Mouse (Mus musculus): ENCODE data around the gene Mdc1. TPM values are rescaled to one million over a fixed set of nuclear protein-coding genes. Genes with fewer than 3 reads are reported as not detected.
A peak's percentile ranks its signal among the peaks of the same experiment; 100 is the strongest.

Gene Mdc1
- polyA plus RNA-seq, 1 experiment from 2014 or later = 21.6 TPM

DNA sequence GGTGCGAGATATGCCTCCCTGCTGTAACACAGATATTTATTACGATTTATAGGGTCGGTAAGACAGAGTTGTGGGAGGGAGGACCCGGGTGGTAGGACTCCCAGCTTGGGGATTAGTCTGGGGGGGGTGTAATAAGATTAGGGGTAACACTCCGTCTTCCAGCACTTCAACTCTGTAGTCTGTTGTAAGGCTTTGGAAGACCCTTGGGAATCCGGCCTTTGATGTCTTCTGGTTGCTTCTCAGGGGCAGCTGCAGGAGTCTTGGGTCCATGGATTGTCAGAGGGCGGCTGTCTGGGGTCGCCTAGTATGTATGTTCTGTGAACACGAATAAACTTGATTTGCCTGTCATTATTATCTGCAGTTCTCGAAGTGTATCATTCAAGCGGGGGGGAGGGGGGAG lies 18.8 kb upstream of the Mdc1 start:
- DNase-seq (no peak), ATAC-seq (ENCODE audit: insufficient read depth) (peak; percentile 2; the same call in 1 of the 2 replicates)
- peak overlapping the region; percentile 61 for H3K4me3 ChIP-seq (ENCODE audit: low read depth, low read length)
- H3K27ac ChIP-seq (ENCODE audit: low read depth) = peak overlapping the region; percentile 72
- peaks cover 8% of the 10 kb centered on the region for H3K4me1 ChIP-seq (ENCODE audit: insufficient read depth)
- H3K4me2 ChIP-seq = peak overlapping the region; percentile 98
- WGBS = 4% methylated on average over 11 of the region's 11 CpGs
- H3K9ac ChIP-seq = peak overlapping the region; percentile 54
- no peaks in the 10 kb centered on the region for H3K9me3 ChIP-seq (ENCODE audit: low read depth, low read length)
- peaks cover 21% of the 10 kb centered on the region for H3K36me3 ChIP-seq (ENCODE audit: insufficient read depth)
- TF ChIP-seq CTCF (IDR thresholded peaks at IDR 0.05; ENCODE audit: low read depth) = no peak
- no peaks in the 10 kb centered on the region for H3K27me3 ChIP-seq (ENCODE audit: insufficient read depth, low read length)

DNA sequence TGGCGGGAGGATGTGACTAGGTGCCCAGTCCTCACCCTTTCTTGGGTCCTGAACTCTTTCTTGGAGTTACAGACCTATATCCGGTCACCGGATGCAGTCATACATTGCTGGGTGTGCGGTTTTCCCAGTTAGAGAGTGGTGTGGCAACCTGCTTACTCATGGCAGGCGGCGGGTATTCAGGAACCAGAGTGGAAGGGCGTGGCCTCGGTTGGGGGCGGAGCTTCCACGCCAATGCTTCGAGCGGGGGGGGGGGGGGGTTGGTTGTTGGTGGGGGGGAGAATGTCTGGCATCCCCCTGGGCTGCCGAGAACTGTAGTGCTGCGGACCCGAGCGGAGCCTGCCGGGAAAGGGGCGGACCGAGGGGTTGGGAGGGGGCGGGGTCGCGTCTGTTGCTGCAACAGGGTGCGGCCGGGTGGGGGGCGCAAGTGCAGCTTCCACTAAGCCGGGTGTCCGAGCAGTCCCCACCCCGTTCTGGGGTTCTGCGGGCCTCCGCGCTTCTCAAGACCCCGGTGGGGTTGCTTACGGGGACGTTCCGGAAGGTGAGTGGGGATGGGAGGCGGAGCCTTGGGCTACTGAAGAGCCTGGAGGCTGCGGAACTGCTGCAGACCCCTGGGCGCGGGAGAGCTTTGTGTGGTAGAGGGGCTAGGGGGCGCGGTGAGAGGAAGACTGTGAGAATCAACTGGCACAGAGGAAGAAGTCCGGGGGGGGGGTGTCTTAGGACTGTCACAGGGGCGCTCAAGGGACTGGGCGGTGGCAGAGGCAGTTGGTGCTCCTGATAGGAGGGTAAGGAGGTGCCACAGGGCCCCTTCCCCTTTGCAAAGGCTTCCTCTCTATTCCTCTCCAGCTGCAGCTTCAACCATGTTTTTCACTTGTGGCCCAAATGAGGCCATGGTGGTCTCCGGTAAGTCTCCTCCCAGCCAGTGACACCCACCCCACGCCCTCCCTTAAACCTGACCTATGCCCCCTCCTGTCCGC lies 18.1 kb upstream of the Mdc1 start, which contains the start of gene Flot1:
TSS of gene Flot1 (plus strand) at position 267 of the 974 bp plus-strand sequence.
- Histone ChIP-seq H3K4me3 (ENCODE audit: low read depth, low read length) (peak within 1 kb of the TSS; percentile 61), H3K36me3 (ENCODE audit: insufficient read depth) (peaks cover 26% of the 10 kb centered on the region), H3K27me3 (ENCODE audit: insufficient read depth, low read length) (no peaks in the 10 kb centered on the region), H3K9me3 (ENCODE audit: low read depth, low read length) (no peaks in the 10 kb centered on the region), H3K27ac (ENCODE audit: low read depth) (peak within 1 kb of the TSS; percentile 82), H3K4me2 (peak within 1 kb of the TSS; percentile 98), H3K9ac (peak within 1 kb of the TSS; percentile 65), H3K4me1 (ENCODE audit: insufficient read depth) (peaks cover 8% of the 10 kb centered on the region)
- ATAC-seq (ENCODE audit: insufficient read depth) = peak; percentile 85
- WGBS = under 1% methylated on average over 41 of the region's 47 CpGs
- no peak; the same call in 1 of the 2 replicates for TF ChIP-seq CTCF (IDR thresholded peaks at IDR 0.05; ENCODE audit: low read depth)
- DNase-seq = peak; percentile 94

DNA sequence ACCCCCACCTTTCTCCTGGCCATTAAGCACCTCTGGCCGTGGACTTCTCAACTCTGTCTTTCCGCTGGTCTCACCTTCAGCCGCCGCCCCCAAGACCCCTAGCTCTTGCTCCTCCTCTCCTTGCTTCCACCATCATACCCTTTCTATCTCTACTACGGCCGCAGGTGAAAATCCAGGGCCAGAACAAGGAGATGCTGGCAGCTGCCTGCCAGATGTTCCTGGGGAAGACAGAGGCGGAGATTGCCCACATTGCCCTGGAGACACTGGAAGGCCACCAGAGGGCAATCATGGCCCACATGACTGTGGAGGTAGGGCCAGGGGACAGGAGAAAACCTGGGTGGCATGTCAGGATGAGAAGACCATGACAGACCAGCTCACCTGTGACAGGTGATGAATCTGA lies 16.9 kb upstream of the Mdc1 start:
- H3K4me2 ChIP-seq = peak overlapping the region; percentile 98; the same call in 1 of the 2 replicates
- H3K9ac ChIP-seq = no peak overlapping the region
- no peak overlapping the region for H3K27ac ChIP-seq (ENCODE audit: low read depth)
- no peak for ATAC-seq (ENCODE audit: insufficient read depth)
- no peaks in the 10 kb centered on the region for H3K9me3 ChIP-seq (ENCODE audit: low read depth, low read length)
- 61% methylated on average over 7 of the region's 7 CpGs for WGBS
- H3K4me1 ChIP-seq (ENCODE audit: insufficient read depth) = peaks cover 8% of the 10 kb centered on the region
- no peak for DNase-seq
- peak; percentile 51 for TF ChIP-seq CTCF (IDR thresholded peaks at IDR 0.05; ENCODE audit: low read depth)
- H3K27me3 ChIP-seq (ENCODE audit: insufficient read depth, low read length) = no peaks in the 10 kb centered on the region
- no peak overlapping the region for H3K4me3 ChIP-seq (ENCODE audit: low read depth, low read length)
- peaks cover 26% of the 10 kb centered on the region for H3K36me3 ChIP-seq (ENCODE audit: insufficient read depth)

DNA sequence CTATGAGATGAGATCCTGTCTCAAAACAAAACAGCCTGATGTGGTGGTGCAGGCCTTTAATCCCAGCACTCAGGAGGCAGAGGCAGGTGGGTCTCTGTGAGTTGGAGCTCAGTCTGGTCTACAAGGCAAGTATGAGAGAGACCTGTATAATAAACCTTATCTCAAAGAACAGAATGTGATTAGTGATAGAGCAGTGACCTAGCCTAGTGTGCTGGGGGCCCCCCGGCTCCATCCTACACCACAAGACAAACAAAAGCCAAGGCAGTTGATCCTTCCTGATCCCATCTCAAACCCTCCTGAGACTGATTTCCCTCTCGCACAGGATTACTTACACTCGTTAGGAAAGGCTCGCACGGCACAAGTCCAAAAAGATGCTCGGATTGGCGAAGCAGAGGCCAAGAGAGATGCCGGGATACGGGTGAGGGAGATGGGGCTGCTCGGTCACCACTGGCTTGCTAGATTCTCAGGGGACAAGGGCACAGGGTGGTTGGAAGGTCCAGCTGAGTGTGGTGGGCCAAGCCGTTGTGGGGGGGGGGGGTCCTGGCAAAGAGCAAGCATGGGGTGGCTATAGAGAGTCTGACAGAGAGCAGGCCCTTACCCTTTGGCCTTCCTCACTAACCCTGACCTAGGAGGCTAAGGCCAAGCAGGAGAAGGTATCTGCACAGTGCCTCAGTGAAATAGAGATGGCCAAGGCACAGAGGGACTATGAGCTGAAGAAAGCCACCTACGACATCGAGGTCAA lies 16.0 kb upstream of the Mdc1 start:
- Histone ChIP-seq H3K4me3 (ENCODE audit: low read depth, low read length) (no peak overlapping the region), H3K27me3 (ENCODE audit: insufficient read depth, low read length) (no peaks in the 10 kb centered on the region), H3K36me3 (ENCODE audit: insufficient read depth) (peaks cover 26% of the 10 kb centered on the region), H3K9ac (no peak overlapping the region), H3K4me1 (ENCODE audit: insufficient read depth) (peaks cover 8% of the 10 kb centered on the region), H3K27ac (ENCODE audit: low read depth) (no peak overlapping the region), H3K9me3 (ENCODE audit: low read depth, low read length) (no peaks in the 10 kb centered on the region), H3K4me2 (no peak overlapping the region)
- no peak for DNase-seq
- ATAC-seq (ENCODE audit: insufficient read depth) = no peak
- WGBS = 91% methylated on average over 13 of the region's 13 CpGs
- TF ChIP-seq CTCF (IDR thresholded peaks at IDR 0.05; ENCODE audit: low read depth) = no peak

DNA sequence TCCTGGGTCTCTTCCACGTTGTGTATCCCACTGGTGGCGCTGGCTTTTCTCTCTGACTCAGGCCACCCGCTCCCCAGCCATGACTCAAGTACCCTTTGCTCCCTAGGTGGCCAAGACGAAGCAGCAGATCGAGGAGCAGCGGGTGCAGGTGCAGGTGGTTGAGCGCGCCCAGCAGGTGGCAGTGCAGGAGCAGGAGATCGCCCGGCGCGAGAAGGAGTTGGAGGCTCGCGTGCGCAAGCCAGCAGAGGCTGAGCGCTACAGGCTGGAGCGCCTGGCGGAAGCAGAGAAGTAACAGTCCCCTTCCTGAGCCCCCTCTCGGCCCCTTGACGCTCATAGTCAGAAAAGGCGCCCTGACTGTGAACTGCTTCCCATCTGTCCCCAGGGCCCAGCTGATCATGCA lies 11.6 kb upstream of the Mdc1 start:
- no peak overlapping the region for H3K9ac ChIP-seq
- peak; percentile 70 for ATAC-seq (ENCODE audit: insufficient read depth)
- H3K27ac ChIP-seq (ENCODE audit: low read depth) = no peak overlapping the region

DNA sequence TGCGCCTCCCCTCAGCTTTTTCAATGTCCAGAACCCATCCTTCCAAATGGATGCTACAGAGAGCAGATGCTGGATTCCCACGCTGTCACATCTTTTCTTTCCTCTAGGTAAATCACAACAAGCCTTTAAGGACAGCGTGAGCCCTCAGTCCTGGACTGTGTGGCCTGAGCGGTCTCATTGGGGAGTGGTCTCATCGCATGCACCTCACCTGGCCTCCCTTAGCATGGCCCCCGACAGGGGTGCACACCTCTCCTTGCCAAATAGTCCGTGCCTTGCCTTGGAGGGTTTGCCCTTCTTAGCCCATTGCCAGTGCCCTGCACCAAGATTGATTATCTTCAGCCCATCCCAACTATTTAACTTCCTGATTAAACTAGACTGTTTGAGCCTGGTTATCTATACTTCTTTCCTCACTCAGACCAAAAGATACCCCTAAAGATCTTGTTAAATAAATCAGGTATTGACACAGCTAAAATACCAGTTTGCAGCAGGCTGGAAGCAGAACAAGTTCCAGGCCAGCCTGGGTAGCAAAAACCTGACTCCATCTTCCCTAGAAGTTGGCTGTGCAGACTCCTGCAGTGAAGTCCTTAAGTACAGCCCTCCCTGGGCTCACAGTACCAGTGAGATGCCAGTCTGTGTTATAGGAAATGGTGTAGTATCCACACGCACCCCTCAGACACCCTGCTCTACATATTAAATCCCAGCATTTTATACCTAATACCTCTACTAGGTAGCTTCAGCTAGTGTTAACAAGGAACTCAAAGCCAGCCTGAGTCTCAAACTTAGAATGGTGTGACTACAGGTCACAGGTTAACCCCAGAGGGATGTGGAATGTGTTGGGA lies 8.7 kb upstream of the Mdc1 start:
- H3K36me3 ChIP-seq (ENCODE audit: insufficient read depth) = peaks cover 70% of the 10 kb centered on the region
- H3K27me3 ChIP-seq (ENCODE audit: insufficient read depth, low read length) = no peaks in the 10 kb centered on the region
- WGBS = 56% methylated on average over 8 of the region's 8 CpGs
- ATAC-seq (ENCODE audit: insufficient read depth) (no peak), DNase-seq (peak; percentile 16)
- no peaks in the 10 kb centered on the region; the same call in 1 of the 2 replicates for H3K4me1 ChIP-seq (ENCODE audit: insufficient read depth)
- H3K9ac ChIP-seq = no peak overlapping the region
- H3K27ac ChIP-seq (ENCODE audit: low read depth) = no peak overlapping the region
- TF ChIP-seq CTCF (IDR thresholded peaks at IDR 0.05; ENCODE audit: low read depth) = no peak
- H3K4me3 ChIP-seq (ENCODE audit: low read depth, low read length) = no peak overlapping the region
- no peaks in the 10 kb centered on the region for H3K9me3 ChIP-seq (ENCODE audit: low read depth, low read length)
- H3K4me2 ChIP-seq = no peak overlapping the region

More for the DNA sequence above, 11.6 kb upstream of the Mdc1 start:
- 0 out of 2 replicates have a peak overlapping the region, but pooled peaks have one; percentile 5 for H3K4me3 ChIP-seq (ENCODE audit: low read depth, low read length)
- no peaks in the 10 kb centered on the region for H3K9me3 ChIP-seq (ENCODE audit: low read depth, low read length)
- H3K4me2 ChIP-seq = peak overlapping the region; percentile 8; the same call in 1 of the 2 replicates
- H3K27me3 ChIP-seq (ENCODE audit: insufficient read depth, low read length) = no peaks in the 10 kb centered on the region
- peak; percentile 97 for TF ChIP-seq CTCF (IDR thresholded peaks at IDR 0.05; ENCODE audit: low read depth)
- H3K36me3 ChIP-seq (ENCODE audit: insufficient read depth) = peaks cover 69% of the 10 kb centered on the region
- DNase-seq = peak; percentile 93
- 3% methylated on average over 21 of the region's 21 CpGs for WGBS
- no peaks in the 10 kb centered on the region for H3K4me1 ChIP-seq (ENCODE audit: insufficient read depth)

All from lung, embryonic 14.5 days (tissue).